Mouse (Mus musculus): ENCODE data around the gene Col5a3.

DNA sequence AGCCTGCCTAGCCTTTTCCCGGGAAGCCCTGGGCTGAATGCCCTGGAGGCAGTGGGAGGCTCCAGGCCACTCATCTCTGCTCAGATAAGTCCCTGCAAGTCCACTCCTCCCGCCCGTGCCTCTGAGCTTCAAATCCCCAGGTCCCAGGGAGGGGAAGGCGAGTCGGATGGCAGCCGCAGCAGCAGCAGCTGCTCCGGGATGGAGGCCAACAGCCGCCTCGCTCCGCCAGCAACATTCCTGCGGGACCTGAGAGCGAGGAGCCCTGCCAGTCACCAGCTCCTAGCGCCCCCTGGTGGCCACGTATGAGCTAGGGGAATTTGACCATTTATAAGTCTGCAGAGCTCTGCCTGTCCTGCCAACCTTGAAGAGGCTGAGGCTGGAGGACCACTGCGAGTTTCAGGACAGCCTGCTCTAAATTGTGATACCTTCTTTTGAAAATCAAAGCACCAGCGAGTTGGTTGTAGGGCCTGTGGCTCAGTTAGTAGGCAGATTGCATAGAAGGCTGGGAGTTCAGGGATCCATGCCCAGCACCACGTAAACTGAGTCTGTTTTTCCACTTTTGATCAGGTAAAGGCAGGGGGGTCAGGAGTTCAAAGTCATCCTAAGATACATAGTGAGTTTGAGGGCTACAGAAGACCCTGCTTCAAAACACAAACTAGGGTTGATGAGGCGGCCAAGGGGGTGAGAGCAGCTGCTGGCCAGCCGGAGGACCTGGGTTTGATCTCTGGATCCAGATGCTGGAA, 16.2 kb upstream of the Col5a3 start:
- peak; percentile 96 for TF ChIP-seq CTCF (IDR thresholded peaks at IDR 0.05; ENCODE audit: borderline replicate concordance, control insufficient read depth, extremely low read depth, insufficient read depth, low read length, poor library complexity)
- TF ChIP-seq POLR2A (IDR thresholded peaks at IDR 0.05; ENCODE audit: control insufficient read depth, extremely low read depth, insufficient read depth, low read length, poor library complexity), result 0 out of 2 replicates have a peak, but pooled peaks have one; percentile 22

All from thymus, adult 2 months (tissue).